Comparison of ENCODE assay signal across 12 mouse cellular contexts in genomic region chr1:189715915-189716797, GRCm38 (mm10). TPM values are rescaled to one million over a fixed set of nuclear protein-coding genes. Genes with fewer than 3 reads are reported as not detected.
DNase-seq lines count a peak whose midpoint lies in the region; ATAC-seq and TF ChIP-seq lines count a peak whose summit lies in the region.
"Had no signal": no experiment of that assay in that cellular context is flagged by ENCODE, and none has a peak within 500 bp of the region (broad histone marks: within the 10 kb centered on the region; RNA-seq: fewer than 3 reads in every experiment).

No protein-coding gene starts in this region.

- no peaks in the 10 kb centered on the region for H3K36me3 ChIP-seq in hindbrain, postnatal 0 days (ENCODE audit: insufficient read depth, low read length)
- H3K36me3 ChIP-seq in hindbrain, embryonic 16.5 days (ENCODE audit: control insufficient read depth, insufficient read depth, low read length) = no peaks in the 10 kb centered on the region
- H3K36me3 ChIP-seq: forebrain, embryonic 15.5 days had no signal

- H3K27me3 ChIP-seq in hindbrain, postnatal 0 days (ENCODE audit: insufficient read depth, low read length) = no peaks in the 10 kb centered on the region
- no peaks in the 10 kb centered on the region for H3K27me3 ChIP-seq in hindbrain, embryonic 16.5 days (replicated peaks; ENCODE audit: control insufficient read depth, insufficient read depth, low read length)
- H3K27me3 ChIP-seq: forebrain, embryonic 15.5 days had no signal

- no peaks in the 10 kb centered on the region for H3K4me1 ChIP-seq in hindbrain, postnatal 0 days (ENCODE audit: insufficient read depth, low read length)
- no peaks in the 10 kb centered on the region; the same call in 1 of the 2 replicates for H3K4me1 ChIP-seq in hindbrain, embryonic 16.5 days (ENCODE audit: control insufficient read depth, insufficient read depth, low read depth, low read length)
- H3K4me1 ChIP-seq: forebrain, embryonic 15.5 days had no signal

- H3K4me3 ChIP-seq in hindbrain, postnatal 0 days (ENCODE audit: low read length) = no peak overlapping the region
- H3K4me3 ChIP-seq in hindbrain, embryonic 16.5 days (ENCODE audit: low read length) = no peak overlapping the region
- H3K4me3 ChIP-seq: forebrain, embryonic 15.5 days; layer of hippocampus, adult 2 months had no signal

- WGBS in hindbrain, postnatal 0 days = 57% methylated on average over 19 of the region's 19 CpGs
- 71% methylated on average over 19 of the region's 19 CpGs for WGBS in hindbrain, embryonic 16.5 days

- no peaks in the 10 kb centered on the region for H3K9me3 ChIP-seq in hindbrain, postnatal 0 days (ENCODE audit: low read length)
- H3K9me3 ChIP-seq in hindbrain, embryonic 16.5 days (ENCODE audit: control insufficient read depth, low read length) = peaks cover 3% of the 10 kb centered on the region; the same call in 1 of the 2 replicates
- H3K9me3 ChIP-seq: forebrain, embryonic 15.5 days had no signal

- no peak for ATAC-seq in hindbrain, postnatal 0 days
- ATAC-seq in hindbrain, embryonic 16.5 days = no peak
- ATAC-seq: forebrain, embryonic 15.5 days had no signal

- no peak for TF ChIP-seq CTCF in hindbrain, postnatal 0 days (IDR thresholded peaks at IDR 0.05; ENCODE audit: low read depth)

- H3K9ac ChIP-seq in hindbrain, postnatal 0 days (replicated peaks; ENCODE audit: low read length) = no peak overlapping the region
- H3K9ac ChIP-seq in hindbrain, embryonic 16.5 days (ENCODE audit: low read depth, low read length) = no peak overlapping the region
- H3K9ac ChIP-seq: forebrain, embryonic 15.5 days; liver, embryonic 14.5 days had no signal

- DNase-seq in hindbrain, postnatal 0 days (ENCODE audit: low spot score) = peak; percentile 27
- peak; percentile 80 for DNase-seq in NIH3T3 (ENCODE audit: low read depth)
- peak; percentile 26 to 28 for DNase-seq in cerebellum, postnatal 36 days
- DNase-seq in kidney, postnatal 25 days = peak; percentile 37 to 56
- DNase-seq in layer of hippocampus, postnatal 25 days (ENCODE audit: extremely low spot score in 1 of 2, low spot score in 1 of 2) = no peak
- DNase-seq in left cerebral cortex, adult 9 months (ENCODE audit: low spot score in 2 of 2) = no peak
- no peak for DNase-seq in right cerebral cortex, adult 2 months (ENCODE audit: low spot score in 2 of 2)
- DNase-seq: spleen, adult 18-20 months had no signal

- no peak overlapping the region for H3K4me2 ChIP-seq in hindbrain, postnatal 0 days (ENCODE audit: low read depth, low read length)
- no peak overlapping the region for H3K4me2 ChIP-seq in hindbrain, embryonic 16.5 days (ENCODE audit: low read length)
- H3K4me2 ChIP-seq: forebrain, embryonic 15.5 days had no signal

- no peak overlapping the region for H3K27ac ChIP-seq in hindbrain, postnatal 0 days
- H3K27ac ChIP-seq in hindbrain, embryonic 16.5 days (ENCODE audit: low read depth, low read length) = no peak overlapping the region
- H3K27ac ChIP-seq: forebrain, embryonic 15.5 days; layer of hippocampus, adult 2 months; liver, embryonic 14.5 days had no signal

RNA-seq across cellular contexts. Expression of gene Ptpn14, which starts 11.9 kb away (rescaled TPM):
- 8.2 and 8.9 TPM in 2 replicates for total RNA-seq in hindbrain, postnatal 0 days (2014; rRNA removed)
- 1.4 and 1.6 TPM in 2 replicates for polyA plus RNA-seq in hindbrain, postnatal 0 days (2015; fragmentation: Nextera tagmentation; extraction: Ambion mirVana)
- polyA plus RNA-seq in hindbrain, embryonic 16.5 days (2015; fragmentation: Nextera tagmentation; extraction: Ambion mirVana) = 1.6 and 1.8 TPM in 2 replicates
- total RNA-seq in layer of hippocampus, postnatal 25 days (2021) = 10 to 100 TPM; 11.8 to 13.9 TPM

RNA-seq across cellular contexts. Expression of gene Cenpf, which starts 28.3 kb away (rescaled TPM):
- total RNA-seq in hindbrain, postnatal 0 days (2014; rRNA removed) = 4.8 and 5.4 TPM in 2 replicates
- 22.5 and 26.9 TPM in 2 replicates for polyA plus RNA-seq in hindbrain, postnatal 0 days (2015; fragmentation: Nextera tagmentation; extraction: Ambion mirVana)
- polyA plus RNA-seq in hindbrain, embryonic 16.5 days (2015; fragmentation: Nextera tagmentation; extraction: Ambion mirVana) = 16.1 and 17.1 TPM in 2 replicates
- total RNA-seq in layer of hippocampus, postnatal 25 days (2021) = 1 to 10 TPM in 1 of 2 experiments, under 1 TPM in 1; 0.99 to 2.1 TPM

Comparison
In these comparisons a context has a peak if more than half of its experiments do, and no peak if none do; other contexts are left out.
1. DNase-seq: peak in hindbrain, postnatal 0 days (single experiment), NIH3T3 (single experiment), cerebellum, postnatal 36 days (2 of 2) and kidney, postnatal 25 days (2 of 2); none in layer of hippocampus, postnatal 25 days (0 of 2), left cerebral cortex, adult 9 months (0 of 2) and right cerebral cortex, adult 2 months (0 of 2).